Mouse (Mus musculus): Measurements from ENCODE around the gene Stt3a.
A peak's percentile ranks its signal among the peaks of the same experiment; 100 is the strongest.

Gene Stt3a

DNA sequence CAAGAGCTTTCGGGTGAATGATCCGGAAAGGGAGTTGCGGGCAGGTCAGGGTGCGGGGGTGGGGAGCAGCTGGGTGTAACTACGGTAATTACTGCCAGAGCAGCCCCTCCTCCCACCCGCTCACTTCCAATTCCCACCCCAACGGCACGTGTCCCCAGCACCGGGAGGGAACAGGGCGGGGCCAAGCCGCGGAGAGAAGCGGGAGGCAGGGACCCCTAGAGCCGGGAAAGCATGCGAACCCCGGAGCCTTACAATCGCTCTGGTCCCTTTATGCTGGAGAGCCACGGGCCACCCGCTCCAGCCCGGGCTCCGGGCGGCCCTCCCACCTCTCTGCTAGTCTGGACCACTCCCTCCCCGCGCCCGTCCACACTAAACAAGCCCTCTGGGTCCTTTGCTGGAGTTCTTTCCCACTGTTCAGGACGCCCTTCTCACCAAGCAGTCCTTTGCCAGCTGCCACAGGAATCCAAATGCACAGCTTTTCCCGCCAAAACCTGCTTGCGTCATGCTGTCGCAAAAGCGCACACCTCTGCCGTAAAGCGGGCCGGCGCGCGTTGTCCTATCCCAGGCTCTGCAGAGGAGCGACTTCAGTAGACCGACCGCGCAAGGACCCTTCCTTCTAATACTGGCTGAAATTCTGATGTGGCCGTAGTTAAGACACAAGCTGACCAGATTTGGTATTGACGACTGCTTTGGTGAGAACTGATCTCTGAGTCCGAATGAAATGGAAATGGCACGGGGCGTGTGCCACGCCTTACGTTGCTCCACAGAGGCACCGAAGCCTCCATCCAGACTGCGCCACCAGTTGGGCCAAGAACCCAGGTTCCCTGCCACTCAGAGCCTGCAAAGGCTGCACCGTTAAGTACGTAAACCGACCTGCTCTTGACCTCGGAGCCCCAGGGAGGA lies 41.1 kb downstream of the Stt3a start:
- DNase-seq (ENCODE audit: extremely low read depth, low read depth, low spot score) = peak; percentile 26

DNA sequence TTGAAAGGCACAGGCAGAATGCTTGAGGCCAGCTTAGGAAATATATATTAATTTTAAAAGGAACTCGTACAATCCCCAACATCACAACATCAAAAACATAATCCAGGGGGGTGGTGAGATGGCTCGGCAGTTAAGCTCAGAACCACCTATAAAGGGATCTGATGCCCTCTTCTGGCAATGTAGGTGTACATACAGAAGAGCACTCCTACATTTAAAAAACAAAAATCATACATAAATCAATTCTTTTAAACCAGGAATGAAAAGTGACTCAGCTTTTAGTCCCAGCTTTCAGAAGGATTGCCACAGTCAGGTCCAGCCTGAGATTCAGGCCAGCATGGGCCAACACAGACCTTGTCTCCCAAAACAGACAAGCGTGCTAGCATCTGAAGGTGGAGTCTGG lies 50.9 kb downstream of the Stt3a start:
- DNase-seq (ENCODE audit: extremely low read depth, low read depth, low spot score) = no peak

DNA sequence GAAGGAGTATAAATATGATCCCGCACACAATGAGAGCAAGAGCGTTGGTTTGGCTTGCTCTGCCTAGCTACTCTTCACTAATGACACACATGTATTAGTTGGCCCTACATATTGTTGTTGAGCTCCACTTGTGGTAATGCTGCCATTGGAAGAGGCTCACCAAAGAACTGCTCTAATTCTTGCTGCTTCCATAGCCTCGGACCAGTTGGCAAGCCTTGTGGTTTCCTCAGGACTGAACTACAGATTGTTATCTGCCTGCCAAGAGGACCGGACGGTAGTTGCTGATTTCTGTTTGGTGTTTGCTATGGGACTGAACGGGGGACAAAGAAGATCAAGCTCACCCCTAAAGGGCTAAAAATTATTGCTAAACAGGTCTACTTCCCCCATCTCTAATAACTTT lies 60.2 kb downstream of the Stt3a start:
- no peak for DNase-seq (ENCODE audit: extremely low read depth, low read depth, low spot score)

DNA sequence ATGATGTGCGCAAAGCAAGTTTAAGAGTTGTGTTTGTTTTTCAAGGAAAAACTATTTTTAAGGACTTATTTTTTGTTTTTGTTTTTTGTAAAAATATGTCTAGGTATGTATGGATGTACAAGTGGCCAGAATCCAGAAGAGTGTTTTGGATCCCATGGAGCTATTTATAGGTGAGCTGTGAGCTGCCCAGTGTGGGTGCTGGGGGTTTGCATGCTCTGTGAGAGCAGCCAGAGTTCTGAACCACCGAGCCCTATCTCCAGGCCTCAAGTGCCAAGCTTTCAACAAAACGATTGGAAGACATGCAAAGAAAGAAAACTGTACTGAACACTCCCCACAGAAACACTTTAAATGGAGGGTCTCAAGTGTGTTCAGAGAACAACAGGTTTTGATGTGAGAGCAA lies 61.6 kb downstream of the Stt3a start:
- DNase-seq (ENCODE audit: extremely low read depth, low read depth, low spot score) = no peak

DNA sequence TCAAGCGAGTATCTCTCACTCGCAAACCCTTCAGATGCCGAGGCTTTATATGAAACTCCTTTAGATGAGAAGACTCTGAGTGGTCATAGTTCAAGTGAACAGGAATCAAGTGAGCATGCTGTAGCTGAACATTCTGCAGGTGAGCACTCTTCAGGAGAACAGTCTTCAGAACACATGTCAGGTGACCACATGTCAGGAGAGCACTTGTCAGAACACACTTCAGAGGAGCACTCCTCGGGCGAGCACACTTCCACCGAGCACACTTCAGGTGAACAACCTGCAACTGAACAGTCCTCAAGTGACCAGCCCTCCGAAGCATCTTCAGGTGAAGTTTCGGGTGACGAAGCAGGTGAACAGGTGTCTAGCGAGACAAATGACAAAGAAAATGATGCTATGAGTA lies 73.2 kb downstream of the Stt3a start:
- no peak for DNase-seq (ENCODE audit: extremely low read depth, low read depth, low spot score)

DNA sequence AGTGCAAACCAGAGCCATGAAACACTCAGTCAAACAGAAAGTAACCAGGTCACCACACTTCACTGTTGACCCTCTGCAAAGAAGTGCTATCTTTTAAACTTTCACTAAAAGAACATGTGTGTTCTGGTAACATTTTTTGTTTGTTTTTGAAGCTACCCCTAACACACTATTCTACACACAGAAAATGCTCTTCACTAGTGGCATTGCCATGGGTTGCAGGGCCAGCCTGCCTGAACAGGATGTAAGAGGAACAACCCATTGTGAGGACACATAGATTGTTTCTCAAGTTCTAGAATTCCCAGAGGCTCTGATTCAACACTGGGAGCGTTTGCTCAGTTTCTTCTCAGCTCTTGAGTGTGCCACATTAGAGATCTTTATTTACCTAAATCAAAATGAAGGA lies 74.6 kb downstream of the Stt3a start, which contains the start of gene Acrv1:
Acrv1 (plus strand) TSS at position 301 of the 400 bp plus-strand sequence.
- no peak for DNase-seq (ENCODE audit: extremely low read depth, low read depth, low spot score)

DNA sequence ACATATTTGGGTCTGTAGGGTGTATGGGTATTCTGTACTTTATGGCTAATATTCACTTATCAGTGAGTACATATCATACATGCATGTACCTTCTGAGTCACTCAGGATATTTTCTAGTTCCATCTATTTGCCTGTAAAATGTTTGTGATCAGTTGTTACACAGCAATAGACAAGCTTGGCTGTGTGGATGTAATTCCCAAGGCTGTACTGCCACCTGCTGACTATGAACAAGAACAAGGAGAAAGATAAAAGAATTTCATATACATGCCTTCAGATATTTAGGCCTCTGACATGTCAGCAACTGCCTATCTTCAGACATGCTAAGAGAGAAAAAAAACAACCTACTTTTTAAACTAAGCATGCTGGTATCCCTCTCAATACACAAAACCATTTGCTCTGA lies 80.2 kb downstream of the Stt3a start:
- no peak for DNase-seq (ENCODE audit: extremely low read depth, low read depth, low spot score)

DNA sequence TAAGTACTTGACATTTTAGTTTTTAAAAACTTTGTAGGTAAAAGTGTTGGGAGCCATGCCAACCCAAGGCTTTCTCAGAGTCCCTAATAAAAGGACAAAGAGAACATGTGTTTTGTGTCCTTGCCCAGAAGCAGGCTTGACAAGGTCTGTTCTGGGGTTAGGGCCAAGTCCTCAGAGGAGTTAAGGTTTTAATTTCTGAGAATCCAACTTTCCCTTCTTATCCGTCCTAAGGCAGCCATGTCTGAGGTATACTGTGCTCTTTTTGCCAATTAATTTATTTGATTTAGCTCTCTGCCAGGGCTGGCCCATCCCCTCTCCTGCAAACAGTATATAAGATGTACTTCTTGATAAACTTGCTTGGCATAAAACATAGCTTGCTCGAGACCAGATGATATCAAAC lies 86.1 kb downstream of the Stt3a start:
- peak; percentile 67 for DNase-seq (ENCODE audit: extremely low read depth, low read depth, low spot score)
